Mouse (Mus musculus) ES-Bruce4 (cell line): ENCODE measurements at regions not wholly inside any gene's neighbourhood (a gene's known extent, or its start where the extent isn't known, plus 50 kb on each side); places are given as distances from the start of the nearest gene placed in this dataset.

Experiments
- H3K27ac ChIP-seq: 2 replicates; pipeline ENCODE4 v1.5.1; 2012; ENCODE audit warnings: low read length, inconsistent platforms; ENCODE audit not compliant: insufficient read depth
- H3K27me3 ChIP-seq: 2 replicates; pipeline ENCODE4 v1.6.1; 2012; ENCODE audit warnings: mild to moderate bottlenecking, low read length, inconsistent platforms; ENCODE audit not compliant: control insufficient read depth, poor library complexity, insufficient read depth, severe bottlenecking
- H3K36me3 ChIP-seq: 2 replicates; pipeline ENCODE4 v1.6.1; 2012; ENCODE audit warnings: inconsistent platforms, mild to moderate bottlenecking, low read length, moderate library complexity; ENCODE audit not compliant: control insufficient read depth, poor library complexity, insufficient read depth, severe bottlenecking
- H3K4me1 ChIP-seq: one replicate; pipeline ENCODE4 v1.8.1; 2011; ENCODE audit warnings: low read length; ENCODE audit not compliant: control insufficient read depth, insufficient read depth
- H3K4me3 ChIP-seq: 2 replicates; pipeline ENCODE4 v1.5.1; 2011; ENCODE audit warnings: low read depth, mild to moderate bottlenecking, low read length
- H3K9ac ChIP-seq: 2 replicates; pipeline ENCODE4 v1.6.1; 2012; ENCODE audit warnings: low read depth, mild to moderate bottlenecking, inconsistent platforms; ENCODE audit not compliant: poor library complexity, severe bottlenecking
- H3K9me3 ChIP-seq: replicated peaks from 2 replicates; pipeline ENCODE4 v1.6.1; 2012; ENCODE audit warnings: mild to moderate bottlenecking, low read length, inconsistent platforms; ENCODE audit not compliant: control insufficient read depth, poor library complexity, insufficient read depth, severe bottlenecking
- CTCF ChIP-seq: IDR thresholded peaks from one replicate; pipeline ENCODE4 v1.8.1; 2011; ENCODE audit warnings: low read depth, low read length
- EP300 ChIP-seq: IDR thresholded peaks from 2 replicates; pipeline ENCODE4 v1.6.1; 2011; ENCODE audit warnings: low read depth, low read length; ENCODE audit not compliant: insufficient read depth
- POLR2A ChIP-seq: IDR thresholded peaks from one replicate; pipeline ENCODE4 v1.8.1; 2011; ENCODE audit warnings: low read length; ENCODE audit not compliant: insufficient read depth

DNA sequence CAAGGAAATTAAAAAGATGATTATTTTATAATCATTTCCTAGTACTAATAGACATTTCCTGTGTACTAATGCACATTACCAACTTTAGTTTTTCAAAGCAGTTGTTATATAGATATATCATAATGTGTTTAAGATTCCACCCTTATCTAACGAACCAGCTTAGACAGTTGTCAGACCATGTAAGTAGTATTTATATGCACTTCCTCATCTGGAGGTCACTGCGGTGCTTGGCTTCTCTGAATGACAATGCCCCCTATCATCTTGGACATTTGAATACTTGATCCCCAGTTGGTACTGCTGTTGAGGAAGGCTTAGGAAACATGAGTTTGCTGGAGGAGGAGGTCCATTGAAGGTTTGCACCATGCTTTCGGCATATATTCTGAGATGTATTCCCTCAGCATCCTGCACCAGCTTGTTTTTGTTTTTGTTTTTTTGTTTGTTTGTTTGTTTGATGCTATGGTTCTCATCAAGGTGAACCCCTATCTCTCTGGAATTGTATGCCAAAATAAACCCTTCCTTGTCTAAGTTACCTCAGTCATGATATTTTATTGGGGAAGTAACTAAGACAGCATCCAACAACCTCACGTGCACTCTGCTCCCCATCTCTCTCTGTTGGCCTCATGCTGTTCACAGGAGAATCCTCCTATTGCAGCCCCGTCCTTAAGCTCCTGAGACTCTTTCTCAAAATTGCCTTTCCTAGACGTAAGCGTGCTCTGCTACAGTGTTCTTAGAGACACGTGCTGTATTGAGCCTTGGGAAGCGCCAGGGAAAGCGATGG lies 228.4 kb upstream of the Mmadhc start:
- Histone ChIP-seq H3K36me3 (no peaks in the 10 kb centered on the region), H3K4me3 (no peak overlapping the region), H3K9ac (no peak overlapping the region), H3K27me3 (no peaks in the 10 kb centered on the region), H3K4me1 (no peaks in the 10 kb centered on the region), H3K27ac (no peak overlapping the region), H3K9me3 (no peaks in the 10 kb centered on the region)
- no peak for TF ChIP-seq POLR2A
- no peak for TF ChIP-seq CTCF
- TF ChIP-seq EP300, result no peak

GRCm38 (mm10) chr2:50520169-50520568 lies 223.6 kb upstream of the Mmadhc start:
- Histone ChIP-seq H3K9ac (no peak overlapping the region), H3K4me1 (no peaks in the 10 kb centered on the region), H3K9me3 (no peaks in the 10 kb centered on the region), H3K36me3 (no peaks in the 10 kb centered on the region), H3K4me3 (no peak overlapping the region), H3K27me3 (no peaks in the 10 kb centered on the region), H3K27ac (no peak overlapping the region)
- TF ChIP-seq EP300 (no peak), POLR2A (no peak), CTCF (no peak)

DNA sequence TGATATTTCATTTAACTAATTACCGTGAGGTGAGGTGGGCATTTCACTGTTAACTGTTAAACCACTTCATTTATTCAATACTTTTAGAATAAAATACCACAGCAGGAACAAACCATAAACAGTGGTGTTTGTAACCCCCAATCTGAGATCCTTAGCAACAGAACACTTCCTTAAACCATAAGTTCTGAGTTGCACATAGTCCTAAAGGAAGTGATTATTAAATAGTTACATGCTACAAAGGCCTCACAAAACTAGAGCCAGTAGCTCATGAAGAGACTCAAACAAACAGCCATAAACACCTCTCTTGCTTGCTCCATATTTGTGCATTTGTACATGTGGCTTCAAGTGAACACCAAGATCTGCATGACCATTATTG lies 222.5 kb upstream of the Mmadhc start:
- TF ChIP-seq CTCF (no peak), POLR2A (no peak), EP300 (no peak)
- Histone ChIP-seq H3K27ac (no peak overlapping the region), H3K9me3 (no peaks in the 10 kb centered on the region), H3K27me3 (no peaks in the 10 kb centered on the region), H3K4me3 (no peak overlapping the region), H3K36me3 (no peaks in the 10 kb centered on the region), H3K4me1 (no peaks in the 10 kb centered on the region), H3K9ac (no peak overlapping the region)

- TF ChIP-seq EP300 (no peak), CTCF (no peak), POLR2A (no peak)
- Histone ChIP-seq H3K27me3 (no peaks in the 10 kb centered on the region), H3K4me3 (no peak overlapping the region), H3K9ac (no peak overlapping the region), H3K36me3 (no peaks in the 10 kb centered on the region), H3K9me3 (no peaks in the 10 kb centered on the region), H3K4me1 (no peaks in the 10 kb centered on the region), H3K27ac (no peak overlapping the region)
Observed at GRCm38 (mm10) chr2:50518371-50519128, 221.9 kb upstream of the Mmadhc start.

DNA sequence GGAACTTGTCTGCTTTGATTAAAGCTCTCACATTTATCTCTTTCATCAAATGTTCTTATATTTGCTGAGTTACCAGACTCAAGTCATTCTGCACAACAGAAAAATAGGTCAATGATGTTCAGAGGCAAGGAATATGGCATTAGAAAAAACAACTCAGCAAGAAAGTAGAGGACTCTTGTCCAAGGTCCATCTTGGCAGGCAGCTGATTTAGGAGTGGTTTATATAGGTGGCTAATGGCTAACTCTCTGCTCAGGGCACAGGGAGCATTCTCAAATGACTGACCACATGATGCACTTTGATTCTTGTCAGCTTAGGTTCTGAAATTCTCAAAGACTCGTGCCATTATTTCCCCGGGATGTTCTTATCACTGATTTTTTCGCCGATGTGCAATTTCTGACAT lies 216.7 kb upstream of the Mmadhc start:
- H3K9ac ChIP-seq, result no peak overlapping the region
- TF ChIP-seq EP300, result no peak
- TF ChIP-seq CTCF, result no peak
- no peak for TF ChIP-seq POLR2A
- no peak overlapping the region for H3K4me3 ChIP-seq
- no peaks in the 10 kb centered on the region for H3K4me1 ChIP-seq
- no peaks in the 10 kb centered on the region for H3K9me3 ChIP-seq
- H3K27me3 ChIP-seq, result no peaks in the 10 kb centered on the region; the same call in 1 of the 2 replicates
- H3K27ac ChIP-seq, result no peak overlapping the region
- H3K36me3 ChIP-seq, result no peaks in the 10 kb centered on the region

DNA sequence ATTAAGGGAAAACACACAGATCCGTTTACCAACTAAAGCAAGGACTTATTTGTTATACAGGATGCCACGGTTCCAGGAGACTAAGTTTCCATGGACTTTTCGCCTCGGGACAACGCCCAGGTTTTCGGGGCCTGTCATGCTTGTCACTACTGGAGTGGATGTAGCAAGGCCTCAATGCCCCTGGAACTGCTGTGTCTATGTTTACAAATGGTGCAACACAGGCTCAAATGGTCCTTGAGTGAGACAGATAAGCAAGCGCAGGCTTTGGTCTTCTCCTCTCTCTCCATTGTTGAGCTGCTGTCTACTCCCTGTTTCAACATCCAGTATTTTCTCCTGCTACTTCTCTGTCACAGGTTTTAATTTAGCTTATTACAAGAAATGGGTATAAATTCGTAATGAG lies 202.1 kb upstream of the Mmadhc start:
- H3K27me3 ChIP-seq, result no peaks in the 10 kb centered on the region
- H3K9me3 ChIP-seq, result no peaks in the 10 kb centered on the region
- H3K4me1 ChIP-seq, result no peaks in the 10 kb centered on the region
- H3K9ac ChIP-seq, result no peak overlapping the region
- TF ChIP-seq EP300 (no peak), POLR2A (no peak), CTCF (no peak)
- no peaks in the 10 kb centered on the region for H3K36me3 ChIP-seq
- H3K4me3 ChIP-seq, result no peak overlapping the region
- no peak overlapping the region for H3K27ac ChIP-seq
